ENCODE assay signal across 8 mouse cellular contexts in genomic region chr19:42272003-42272963, GRCm38 (mm10). TPM values are rescaled to one million over a fixed set of nuclear protein-coding genes. Genes with fewer than 3 reads are reported as not detected.
A peak's percentile ranks its signal among the peaks of the same experiment; 100 is the strongest.
DNase-seq lines count a peak whose midpoint lies in the region; ATAC-seq and TF ChIP-seq lines count a peak whose summit lies in the region.

No protein-coding gene starts in this region.

- peak; percentile 96 for DNase-seq in intestine, embryonic 14.5 days (ENCODE audit: low spot score)
- peak; percentile 82 for DNase-seq in cerebellum, adult 11-12 months
- DNase-seq in left cerebral cortex, postnatal 4 days, result peak; percentile 90
- peak; percentile 51 to 53 for DNase-seq in natural killer cell, adult 2 months (ENCODE audit: low spot score in 2 of 2)

- no peak overlapping the region for H3K4me2 ChIP-seq in intestine, embryonic 14.5 days (ENCODE audit: low read length)
- no peak overlapping the region for H3K4me2 ChIP-seq in intestine, embryonic 15.5 days (replicated peaks)
- no peak overlapping the region for H3K4me2 ChIP-seq in forebrain, embryonic 16.5 days (ENCODE audit: low read length)
- no peak overlapping the region for H3K4me2 ChIP-seq in hindbrain, embryonic 16.5 days (ENCODE audit: low read length)

- TF ChIP-seq CTCF in testis, adult 2 months (IDR thresholded peaks at IDR 0.05; ENCODE audit: control insufficient read depth, insufficient read depth, insufficient replicate concordance, low read depth, low read length), result 0 out of 2 replicates have a peak, but pooled peaks have one; percentile 43

- H3K4me1 ChIP-seq in intestine, embryonic 14.5 days (replicated peaks; ENCODE audit: control insufficient read depth, insufficient read depth, low read length), result 0 out of 2 replicates have a peak, but pooled peaks cover 4% of the 10 kb centered on the region
- peaks cover 6% of the 10 kb centered on the region; the same call in 1 of the 2 replicates for H3K4me1 ChIP-seq in intestine, embryonic 15.5 days (replicated peaks)
- peaks cover 4% of the 10 kb centered on the region; the same call in 1 of the 2 replicates for H3K4me1 ChIP-seq in forebrain, embryonic 16.5 days (replicated peaks; ENCODE audit: control insufficient read depth, insufficient read depth, low read length)
- H3K4me1 ChIP-seq in hindbrain, embryonic 16.5 days (ENCODE audit: control insufficient read depth, insufficient read depth, low read depth, low read length), result peaks cover 6% of the 10 kb centered on the region
- H3K4me1 ChIP-seq in testis, adult 2 months (ENCODE audit: control insufficient read depth, insufficient read depth, low read length), result peaks cover 7% of the 10 kb centered on the region

- no peak overlapping the region for H3K4me3 ChIP-seq in intestine, embryonic 14.5 days (ENCODE audit: low read depth, low read length)
- no peak overlapping the region for H3K4me3 ChIP-seq in intestine, embryonic 15.5 days (replicated peaks)
- H3K4me3 ChIP-seq in forebrain, embryonic 16.5 days (replicated peaks; ENCODE audit: low read length), result no peak overlapping the region
- no peak overlapping the region for H3K4me3 ChIP-seq in hindbrain, embryonic 16.5 days (ENCODE audit: low read length)
- H3K4me3 ChIP-seq in testis, adult 2 months (ENCODE audit: control insufficient read depth, low read depth, low read length), result no peak overlapping the region

- H3K27me3 ChIP-seq in intestine, embryonic 14.5 days (replicated peaks; ENCODE audit: control insufficient read depth, insufficient read depth, low read length), result no peaks in the 10 kb centered on the region
- H3K27me3 ChIP-seq in intestine, embryonic 15.5 days (replicated peaks), result no peaks in the 10 kb centered on the region
- H3K27me3 ChIP-seq in forebrain, embryonic 16.5 days (replicated peaks; ENCODE audit: control insufficient read depth, insufficient read depth, low read length), result no peaks in the 10 kb centered on the region
- no peaks in the 10 kb centered on the region for H3K27me3 ChIP-seq in hindbrain, embryonic 16.5 days (replicated peaks; ENCODE audit: control insufficient read depth, insufficient read depth, low read length)
- no peaks in the 10 kb centered on the region for H3K27me3 ChIP-seq in testis, adult 2 months (ENCODE audit: control insufficient read depth, insufficient read depth, low read length)

- no peaks in the 10 kb centered on the region for H3K36me3 ChIP-seq in intestine, embryonic 14.5 days (ENCODE audit: control insufficient read depth, insufficient read depth, low read length)
- H3K36me3 ChIP-seq in intestine, embryonic 15.5 days, result no peaks in the 10 kb centered on the region
- H3K36me3 ChIP-seq in forebrain, embryonic 16.5 days (ENCODE audit: control insufficient read depth, insufficient read depth), result no peaks in the 10 kb centered on the region
- no peaks in the 10 kb centered on the region for H3K36me3 ChIP-seq in hindbrain, embryonic 16.5 days (ENCODE audit: control insufficient read depth, insufficient read depth, low read length)
- no peaks in the 10 kb centered on the region for H3K36me3 ChIP-seq in testis, adult 2 months (ENCODE audit: control insufficient read depth, insufficient read depth, low read length)

- no peak overlapping the region for H3K9ac ChIP-seq in intestine, embryonic 14.5 days (ENCODE audit: low read length)
- H3K9ac ChIP-seq in intestine, embryonic 15.5 days, result no peak overlapping the region
- no peak overlapping the region for H3K9ac ChIP-seq in forebrain, embryonic 16.5 days (replicated peaks; ENCODE audit: low read depth, low read length)
- H3K9ac ChIP-seq in hindbrain, embryonic 16.5 days (ENCODE audit: low read depth, low read length), result no peak overlapping the region

- H3K27ac ChIP-seq in intestine, embryonic 14.5 days (ENCODE audit: low read depth), result no peak overlapping the region
- no peak overlapping the region for H3K27ac ChIP-seq in intestine, embryonic 15.5 days
- no peak overlapping the region for H3K27ac ChIP-seq in forebrain, embryonic 16.5 days (ENCODE audit: low read length)
- no peak overlapping the region for H3K27ac ChIP-seq in hindbrain, embryonic 16.5 days (ENCODE audit: low read depth, low read length)
- no peak overlapping the region for H3K27ac ChIP-seq in testis, adult 2 months (ENCODE audit: control insufficient read depth, insufficient read depth, low read depth, low read length)

- no peak for TF ChIP-seq POLR2A in testis, adult 2 months (IDR thresholded peaks at IDR 0.05; ENCODE audit: control insufficient read depth, low read depth, low read length)

- intact Hi-C loops in left cerebral cortex, postnatal 4 days (cut with DNase I), result loop anchor here (5.0 kb wide), 2 partner anchors 55 to 75 kb away; no protein-coding TSS in a partner anchor

- WGBS in intestine, embryonic 14.5 days, result 40% methylated on average over 14 of the region's 14 CpGs
- 43% methylated on average over 14 of the region's 14 CpGs for WGBS in intestine, embryonic 15.5 days
- WGBS in forebrain, embryonic 16.5 days, result 44% methylated on average over 14 of the region's 14 CpGs
- WGBS in hindbrain, embryonic 16.5 days, result 46% methylated on average over 14 of the region's 14 CpGs

- H3K9me3 ChIP-seq in intestine, embryonic 14.5 days (ENCODE audit: control insufficient read depth, low read length), result no peaks in the 10 kb centered on the region
- no peaks in the 10 kb centered on the region for H3K9me3 ChIP-seq in intestine, embryonic 15.5 days
- no peaks in the 10 kb centered on the region for H3K9me3 ChIP-seq in forebrain, embryonic 16.5 days (ENCODE audit: control insufficient read depth, low read length)
- H3K9me3 ChIP-seq in hindbrain, embryonic 16.5 days (ENCODE audit: control insufficient read depth, low read length), result no peaks in the 10 kb centered on the region

- no peak; the same call in 1 of the 2 replicates for ATAC-seq in intestine, embryonic 14.5 days (replicated peaks; ENCODE audit: low FRiP score, low TSS enrichment, low read depth)
- ATAC-seq in intestine, embryonic 15.5 days, result no peak
- ATAC-seq in forebrain, embryonic 16.5 days, result peak; percentile 66
- peak; percentile 59 for ATAC-seq in hindbrain, embryonic 16.5 days

RNA-seq across cellular contexts. Expression of gene Golga7b, which starts 24.9 kb away (rescaled TPM):
- 1.2 TPM in 2 replicates for polyA plus RNA-seq in intestine, embryonic 14.5 days (2014; fragmentation: Nextera tagmentation; extraction: Ambion mirVana)
- polyA plus RNA-seq in intestine, embryonic 15.5 days (2015; fragmentation: Nextera tagmentation; extraction: Ambion mirVana), result 1.1 and 1.5 TPM in 2 replicates
- 29.5 and 41.0 TPM in 2 replicates for polyA plus RNA-seq in forebrain, embryonic 16.5 days (2015; fragmentation: Nextera tagmentation; extraction: Ambion mirVana)
- polyA plus RNA-seq in hindbrain, embryonic 16.5 days (2015; fragmentation: Nextera tagmentation; extraction: Ambion mirVana), result 69.5 and 73.9 TPM in 2 replicates
- total RNA-seq in left cerebral cortex, postnatal 4 days (2021), result 10 to 100 TPM; 87.4 to 88.9 TPM
- polyA plus RNA-seq in testis, adult 2 months (2012; rRNA removed), result 6.7 and 8.7 TPM in 2 replicates

Comparison
In these comparisons a context has a peak if more than half of its experiments do, and no peak if none do; other contexts are left out.
1. ATAC-seq: peak in forebrain, embryonic 16.5 days (single experiment) and hindbrain, embryonic 16.5 days (single experiment); none in intestine, embryonic 14.5 days (single experiment) and intestine, embryonic 15.5 days (single experiment).
2. Peak in every context shown above with its lines, with median percentiles within 50 percentile points of each other: DNase-seq.